Mouse (Mus musculus) intestine, postnatal 0 days (tissue): ENCODE data around the gene Pakap. TPM values are rescaled to one million over a fixed set of nuclear protein-coding genes. Genes with fewer than 3 reads are reported as not detected.
A peak's percentile ranks its signal among the peaks of the same experiment; 100 is the strongest.

ENCODE experiments used
- ATAC-seq: fragments of 200-750 bp; cut with Nextera tagmentation; 2 replicates; pipeline ENCODE4 v1.8.0; 2017; ENCODE audit warnings: mild to moderate bottlenecking, moderate TSS enrichment, moderate library complexity
- H3K27ac ChIP-seq: fragments of 300-500 bp; sonication (generic); 2 replicates; pipeline ENCODE4 v1.5.1; 2014; ENCODE audit warnings: mild to moderate bottlenecking, low read depth, low read length, moderate library complexity
- H3K27me3 ChIP-seq: fragments of 300-500 bp; sonication (generic); replicated peaks from 2 replicates; pipeline ENCODE4 v1.6.1; 2014; ENCODE audit warnings: low read length, mixed read lengths; ENCODE audit not compliant: control insufficient read depth, insufficient read depth
- H3K36me3 ChIP-seq: fragments of 300-500 bp; sonication (generic); 2 replicates; pipeline ENCODE4 v1.6.1; 2014; ENCODE audit warnings: mild to moderate bottlenecking, moderate library complexity; ENCODE audit not compliant: control insufficient read depth, insufficient read depth
- H3K4me1 ChIP-seq: fragments of 300-500 bp; sonication (generic); replicated peaks from 2 replicates; pipeline ENCODE4 v1.6.1; 2014; ENCODE audit warnings: antibody characterized with exemption, low read length, mixed read lengths; ENCODE audit not compliant: control insufficient read depth, insufficient read depth
- H3K4me2 ChIP-seq: fragments of 300-500 bp; sonication (generic); replicated peaks from 2 replicates; pipeline ENCODE4 v1.6.1; 2014; ENCODE audit warnings: low read depth, mild to moderate bottlenecking, moderate library complexity
- H3K4me3 ChIP-seq: fragments of 300-500 bp; sonication (generic); 2 replicates; pipeline ENCODE4 v1.5.1; 2014; ENCODE audit warnings: low read depth, low read length
- H3K9ac ChIP-seq: fragments of 300-500 bp; sonication (generic); 2 replicates; pipeline ENCODE4 v1.6.1; 2014; ENCODE audit warnings: mild to moderate bottlenecking, low read depth, low read length
- H3K9me3 ChIP-seq: fragments of 300-500 bp; sonication (generic); 2 replicates; pipeline ENCODE4 v1.6.1; 2016; ENCODE audit warnings: mixed run types; ENCODE audit not compliant: control insufficient read depth
- CTCF ChIP-seq: sonication (generic); IDR thresholded peaks from 2 replicates; pipeline ENCODE4 v1.5.1; 2016; ENCODE audit warnings: low read depth, mild to moderate bottlenecking, control low read depth, antibody characterized with exemption, moderate library complexity
- WGBS: fragments of 180-500 bp; shearing (Covaris S2); extraction: QIAGEN DNeasy Blood & Tissue Kit; methylation state at CpG from one replicate; pipeline ENCODE4 v1.1.7; 2014; 5-methylcytosine and 5-hydroxymethylcytosine counted together
- polyA plus RNA-seq: library from polyadenylated mRNA; unstranded; fragments of >200 nt; fragmentation: Nextera tagmentation; extraction: Ambion mirVana; gene quantifications from 2 replicates; pipeline ENCODE4 v1.2.1, GENCODE M21; 2015

Pakap gene
- polyA plus RNA-seq, 1 experiment from 2014 or later: 8.6 TPM

GRCm38 (mm10) chr4:57788709-57789108 is 220.7 kb downstream of the Pakap start:
- no peak overlapping the region for H3K4me3 ChIP-seq
- no peaks in the 10 kb centered on the region for H3K27me3 ChIP-seq
- no peak overlapping the region for H3K4me2 ChIP-seq
- ATAC-seq: no peak
- H3K9me3 ChIP-seq: no peaks in the 10 kb centered on the region
- H3K36me3 ChIP-seq: no peaks in the 10 kb centered on the region
- H3K9ac ChIP-seq: no peak overlapping the region
- peak; percentile 74 for TF ChIP-seq CTCF
- H3K4me1 ChIP-seq: no peaks in the 10 kb centered on the region
- H3K27ac ChIP-seq: no peak overlapping the region
- WGBS: 62% methylated on average over 5 of the region's 5 CpGs

DNA sequence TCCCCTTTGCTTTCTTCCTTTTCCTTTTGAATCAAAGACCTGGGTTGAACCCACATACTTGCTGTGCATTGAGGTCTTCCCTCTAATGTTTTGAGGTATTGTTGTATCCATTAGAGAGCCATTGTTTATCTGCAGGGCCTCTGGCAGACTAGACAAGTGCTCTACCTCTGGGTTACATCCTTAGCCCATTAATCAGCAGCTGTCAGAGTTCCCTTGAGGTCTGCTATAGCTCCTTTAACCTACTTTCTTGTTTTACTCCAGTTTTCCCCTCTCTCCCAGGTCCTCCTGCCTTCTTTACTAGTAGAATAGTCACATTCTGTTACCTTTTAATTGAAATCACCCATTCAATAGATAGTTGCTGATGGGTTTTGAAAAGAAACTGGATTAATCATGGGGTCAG is 221.1 kb downstream of the Pakap start:
- H3K9me3 ChIP-seq: no peaks in the 10 kb centered on the region
- no peak overlapping the region for H3K4me2 ChIP-seq
- H3K4me1 ChIP-seq: no peaks in the 10 kb centered on the region
- TF ChIP-seq CTCF: no peak
- H3K27ac ChIP-seq: no peak overlapping the region
- no peaks in the 10 kb centered on the region for H3K27me3 ChIP-seq
- no peaks in the 10 kb centered on the region for H3K36me3 ChIP-seq
- H3K4me3 ChIP-seq: no peak overlapping the region
- no peak overlapping the region for H3K9ac ChIP-seq
- ATAC-seq: no peak

DNA sequence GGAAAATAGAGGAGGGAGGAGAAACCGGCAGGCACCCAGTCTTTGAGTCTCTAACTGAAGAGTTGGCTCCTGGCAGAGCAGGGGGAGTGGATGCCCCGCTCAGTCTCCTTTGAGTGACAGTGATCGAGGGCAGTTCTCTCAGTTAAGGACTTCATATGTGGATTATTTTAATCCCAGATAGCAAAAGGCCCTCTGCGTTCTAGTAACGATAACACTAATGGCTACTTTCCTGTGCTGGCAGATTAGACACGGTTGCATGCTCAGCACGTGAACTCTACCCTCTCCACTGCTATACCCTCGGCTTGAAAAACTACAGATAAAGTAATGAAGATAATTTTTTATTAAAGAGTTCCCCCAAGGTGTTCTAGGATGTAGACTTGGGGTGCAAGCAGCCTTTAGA is 226.0 kb downstream of the Pakap start:
- no peaks in the 10 kb centered on the region for H3K9me3 ChIP-seq
- ATAC-seq: no peak
- H3K4me3 ChIP-seq: no peak overlapping the region
- TF ChIP-seq CTCF: no peak
- no peaks in the 10 kb centered on the region for H3K27me3 ChIP-seq
- no peaks in the 10 kb centered on the region for H3K36me3 ChIP-seq
- no peaks in the 10 kb centered on the region for H3K4me1 ChIP-seq
- H3K9ac ChIP-seq: no peak overlapping the region
- no peak overlapping the region for H3K27ac ChIP-seq
- WGBS: 42% methylated on average over 8 of the region's 8 CpGs
- H3K4me2 ChIP-seq: no peak overlapping the region

DNA sequence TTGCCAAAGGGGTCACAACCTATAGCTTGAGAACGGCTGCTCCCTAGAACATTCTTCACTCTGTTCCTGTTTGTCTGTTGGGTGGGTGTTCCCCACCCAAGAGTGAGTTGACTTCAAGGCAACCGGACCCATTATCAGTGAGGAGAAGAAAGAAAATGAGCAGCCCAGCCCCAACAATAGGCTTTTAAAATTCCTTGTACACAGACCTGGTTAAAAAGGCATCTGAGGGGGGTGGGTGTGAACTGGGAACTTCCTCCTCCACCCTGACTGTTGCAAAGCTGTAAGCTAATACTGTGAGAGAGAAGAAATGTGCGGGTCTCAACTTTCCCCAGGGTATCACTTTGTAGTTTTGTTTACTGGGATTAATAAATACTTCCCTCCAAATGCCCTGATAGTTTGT is 226.6 kb downstream of the Pakap start:
- no peak for ATAC-seq
- TF ChIP-seq CTCF: no peak

DNA sequence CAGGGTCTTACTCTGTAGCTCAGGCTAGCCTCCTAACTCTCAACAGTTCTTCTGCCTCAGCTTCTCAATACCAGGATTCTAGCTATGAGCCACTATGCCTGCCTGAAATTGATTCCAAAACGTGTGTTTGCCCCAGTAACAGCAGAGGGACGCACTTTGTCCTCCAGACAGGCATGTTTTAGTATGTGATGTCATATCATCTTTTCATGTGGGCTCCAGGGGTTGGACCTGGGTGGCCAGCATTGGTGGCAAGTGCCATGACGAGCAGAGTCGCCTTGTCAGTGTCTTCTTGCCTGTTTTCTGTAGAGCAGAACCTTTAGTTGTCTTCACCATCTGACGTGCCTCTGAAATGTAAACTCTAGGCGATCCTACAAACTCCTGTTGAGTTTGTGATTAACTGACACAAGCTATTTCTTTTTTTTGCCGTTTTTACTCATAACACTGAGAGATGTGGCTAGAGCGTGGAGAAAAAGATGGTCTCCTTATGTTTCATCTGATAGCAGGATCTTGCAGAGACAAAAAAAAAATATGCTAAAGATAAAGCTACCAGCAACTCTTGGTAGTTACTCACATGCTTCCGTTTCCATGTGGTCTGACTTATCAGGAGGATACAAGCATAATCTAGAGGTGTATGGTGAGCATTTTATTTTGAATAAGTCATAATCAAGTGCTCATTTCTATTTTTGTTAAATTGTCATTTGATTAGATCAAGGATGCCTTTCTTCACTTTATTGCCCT is 229.7 kb downstream of the Pakap start:
- no peak for ATAC-seq
- H3K27ac ChIP-seq: no peak overlapping the region
- H3K36me3 ChIP-seq: no peaks in the 10 kb centered on the region
- H3K4me3 ChIP-seq: no peak overlapping the region
- TF ChIP-seq CTCF: no peak
- H3K9ac ChIP-seq: no peak overlapping the region
- WGBS: 54% methylated on average over 9 of the region's 9 CpGs
- H3K4me2 ChIP-seq: no peak overlapping the region
- H3K27me3 ChIP-seq: no peaks in the 10 kb centered on the region
- H3K4me1 ChIP-seq: no peaks in the 10 kb centered on the region
- no peaks in the 10 kb centered on the region for H3K9me3 ChIP-seq

More for the DNA sequence above, 226.6 kb downstream of the Pakap start:
- Histone ChIP-seq H3K27me3 (no peaks in the 10 kb centered on the region), H3K4me3 (no peak overlapping the region), H3K9me3 (no peaks in the 10 kb centered on the region), H3K4me2 (no peak overlapping the region), H3K4me1 (no peaks in the 10 kb centered on the region), H3K9ac (no peak overlapping the region), H3K27ac (no peak overlapping the region), H3K36me3 (no peaks in the 10 kb centered on the region)
- 19% methylated on average over 3 of the region's 3 CpGs for WGBS

GRCm38 (mm10) chr4:57798286-57799018 is 230.5 kb downstream of the Pakap start:
- no peaks in the 10 kb centered on the region for H3K4me1 ChIP-seq
- no peak for TF ChIP-seq CTCF
- ATAC-seq: peak; percentile 53
- 24% methylated on average over 10 of the region's 10 CpGs for WGBS
- H3K4me2 ChIP-seq: no peak overlapping the region
- no peaks in the 10 kb centered on the region for H3K27me3 ChIP-seq
- no peaks in the 10 kb centered on the region for H3K36me3 ChIP-seq
- H3K9me3 ChIP-seq: no peaks in the 10 kb centered on the region
- no peak overlapping the region for H3K4me3 ChIP-seq
- H3K9ac ChIP-seq: no peak overlapping the region
- H3K27ac ChIP-seq: no peak overlapping the region
